Mouse (Mus musculus) T-helper 2 cell (primary cell): ENCODE data around the gene Plek2.

ENCODE experiments used
- in situ Hi-C: fragments of 300-600 bp; cut with MboI, MseI; formaldehyde crosslinking; loops from one replicate; pipeline ENCODE4 v1.15.1; 2025; ENCODE audit warnings: high pct_unique_total_duplicates

The Plek2 gene

GRCm38 (mm10) chr12:78911707-78912417, 5.1 kb upstream of the Plek2 start:
- in situ Hi-C loops, result loop anchor here (5.0 to 10.0 kb wide), 2 partner anchors 103 to 195 kb away; no protein-coding TSS in a partner anchor

- in situ Hi-C loops, result loop anchor here (5.0 to 10.0 kb wide), 2 partner anchors 104 to 196 kb away; no protein-coding TSS in a partner anchor
Observed at GRCm38 (mm10) chr12:78910684-78911461, 4.1 kb upstream of the Plek2 start.

- in situ Hi-C loops, result no loop called here
Observed at GRCm38 (mm10) chr12:78908081-78908605, 1.4 kb upstream of the Plek2 start.

- in situ Hi-C loops, result no loop called here
Observed at GRCm38 (mm10) chr12:78904499-78904898, 2.3 kb downstream of the Plek2 start.

- in situ Hi-C loops, result no loop called here
Observed at GRCm38 (mm10) chr12:78903313-78903712, 3.5 kb downstream of the Plek2 start.

- in situ Hi-C loops, result no loop called here
Observed at GRCm38 (mm10) chr12:78901467-78901866, 5.3 kb downstream of the Plek2 start.

GRCm38 (mm10) chr12:78897861-78898260, 8.9 kb downstream of the Plek2 start:
- in situ Hi-C loops, result no loop called here

GRCm38 (mm10) chr12:78891149-78891548, 15.6 kb downstream of the Plek2 start:
- in situ Hi-C loops, result no loop called here

- in situ Hi-C loops, result no loop called here
Observed at GRCm38 (mm10) chr12:78890062-78890461, 16.7 kb downstream of the Plek2 start.

GRCm38 (mm10) chr12:78874581-78874980, 32.2 kb downstream of the Plek2 start:
- in situ Hi-C loops, result loop anchor here (25.0 kb wide), 2 partner anchors 662 to 1912 kb away; partner anchors contain the start of gene Max

GRCm38 (mm10) chr12:78868115-78868514, 38.6 kb downstream of the Plek2 start:
- in situ Hi-C loops, result loop anchor here (25.0 kb wide), 2 partner anchors 656 to 1906 kb away; partner anchors contain the start of gene Max

GRCm38 (mm10) chr12:78865434-78865833, 41.3 kb downstream of the Plek2 start:
- in situ Hi-C loops, result loop anchor here (25.0 kb wide), 2 partner anchors 653 to 1903 kb away; partner anchors contain the start of gene Max

GRCm38 (mm10) chr12:78862254-78862730, 44.5 kb downstream of the Plek2 start:
- in situ Hi-C loops, result loop anchor here (5.0 to 25.0 kb wide), 3 partner anchors 310 to 1900 kb away; partner anchors contain the start of genes Max and Vti1b

- in situ Hi-C loops, result loop anchor here (5.0 to 25.0 kb wide), 3 partner anchors 311 to 1899 kb away; partner anchors contain the start of genes Max and Vti1b
Observed at GRCm38 (mm10) chr12:78861496-78862253, 45.1 kb downstream of the Plek2 start, which contains the start of the genes Atp6v1d and Eif2s1. Gene Atp6v1d (minus strand): TSS chr12:78861638. Gene Eif2s1 (plus strand): TSS chr12:78861819.

- in situ Hi-C loops, result loop anchor here (5.0 to 25.0 kb wide), 3 partner anchors 311 to 1899 kb away; partner anchors contain the start of genes Max and Vti1b
Observed at GRCm38 (mm10) chr12:78860921-78861495, 45.8 kb downstream of the Plek2 start.

- in situ Hi-C loops, result no loop called here
Observed at GRCm38 (mm10) chr12:78848246-78848645, 58.5 kb downstream of the Plek2 start.

- in situ Hi-C loops, result no loop called here
Observed at GRCm38 (mm10) chr12:78842429-78842828, 64.3 kb downstream of the Plek2 start.

GRCm38 (mm10) chr12:78839906-78840305, 66.9 kb downstream of the Plek2 start:
- in situ Hi-C loops, result no loop called here
